Mouse (Mus musculus): Measurements from ENCODE around the gene Zfp580. TPM values are rescaled to one million over a fixed set of nuclear protein-coding genes. Genes with fewer than 3 reads are reported as not detected.

Zfp580 gene
- total RNA-seq, 2 experiments from 2014 or later: 5.5 to 7.9 TPM

DNA sequence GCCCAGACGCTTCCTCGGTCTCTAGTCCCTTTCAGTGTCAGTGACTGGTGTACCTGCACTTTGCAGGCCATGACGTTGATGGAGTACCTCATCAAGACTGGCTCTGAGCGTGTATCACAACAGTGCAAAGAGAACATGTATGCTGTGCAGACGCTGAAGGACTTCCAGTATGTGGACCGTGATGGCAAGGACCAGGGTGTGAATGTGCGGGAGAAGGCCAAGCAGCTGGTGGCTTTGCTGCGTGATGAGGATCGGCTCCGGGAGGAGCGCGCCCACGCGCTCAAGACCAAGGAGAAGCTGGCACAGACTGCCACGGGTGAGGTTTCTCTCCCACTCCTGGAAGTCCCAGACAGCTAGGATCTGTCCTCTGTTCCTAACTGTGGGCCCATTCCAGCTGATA lies 38.5 kb downstream of the Zfp580 start:
- no peak for DNase-seq
- intact Hi-C loops (cut with DNase I): loop anchor here (10.0 kb wide), 2 partner anchors 945 to 1065 kb away; partner anchors contain the start of gene Zfp787

DNA sequence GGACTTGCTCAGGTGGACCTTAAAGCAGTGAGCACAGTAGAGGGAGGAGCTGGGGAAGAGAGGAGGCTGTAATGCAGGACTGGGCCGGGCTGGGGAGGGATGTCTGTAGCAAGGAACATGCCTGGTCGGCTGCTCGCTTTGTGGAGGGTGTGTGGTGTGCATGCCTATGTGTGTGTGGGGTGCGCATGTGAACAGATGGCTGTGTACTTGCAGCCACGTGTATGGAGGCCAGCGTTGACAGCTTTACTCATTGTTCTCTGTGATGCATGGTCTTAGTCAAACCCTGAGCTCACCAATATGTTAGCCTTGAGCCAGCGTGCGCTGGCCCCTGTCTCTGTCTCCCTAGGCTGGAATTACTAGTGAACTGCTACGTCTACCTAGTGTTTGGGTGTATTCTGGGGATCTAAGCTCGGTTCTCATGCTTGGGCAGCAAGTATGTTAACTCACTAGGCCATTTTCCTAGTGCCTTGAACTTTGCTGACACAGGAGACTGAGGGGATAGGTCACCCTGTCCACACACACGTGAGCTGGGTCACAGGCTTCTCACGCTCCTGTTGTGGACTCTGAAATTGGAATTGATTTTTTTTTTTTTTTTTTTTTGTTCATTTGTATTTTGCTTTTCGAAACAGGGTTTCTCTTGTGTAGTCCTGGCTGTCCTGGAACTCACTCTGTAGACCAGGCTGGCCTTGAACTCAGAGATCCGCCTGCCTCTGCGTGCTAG lies 39.8 kb downstream of the Zfp580 start:
- DNase-seq: no peak
- intact Hi-C loops (cut with DNase I): no loop called here

DNA sequence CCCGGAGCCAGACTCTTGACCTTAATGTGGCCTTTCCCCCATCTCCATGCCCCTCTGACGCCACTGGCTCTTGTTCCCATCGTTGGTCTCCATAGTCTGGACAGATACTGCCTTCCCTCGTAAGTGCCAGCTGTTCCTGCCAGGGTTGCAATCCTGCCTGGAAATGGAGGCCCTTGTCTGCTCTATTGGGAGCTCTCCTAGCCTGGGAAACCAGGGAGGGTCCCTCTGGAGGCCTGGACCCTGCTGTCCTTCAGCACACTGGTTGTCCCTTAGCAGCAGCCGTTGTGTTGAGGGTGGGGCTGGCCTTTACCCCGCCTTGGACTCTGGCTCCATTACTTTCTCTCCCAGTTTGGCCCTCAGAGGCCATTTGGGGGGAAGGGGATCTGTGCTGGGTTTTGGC lies 41.0 kb downstream of the Zfp580 start:
- intact Hi-C loops (cut with DNase I): no loop called here
- DNase-seq: no peak

DNA sequence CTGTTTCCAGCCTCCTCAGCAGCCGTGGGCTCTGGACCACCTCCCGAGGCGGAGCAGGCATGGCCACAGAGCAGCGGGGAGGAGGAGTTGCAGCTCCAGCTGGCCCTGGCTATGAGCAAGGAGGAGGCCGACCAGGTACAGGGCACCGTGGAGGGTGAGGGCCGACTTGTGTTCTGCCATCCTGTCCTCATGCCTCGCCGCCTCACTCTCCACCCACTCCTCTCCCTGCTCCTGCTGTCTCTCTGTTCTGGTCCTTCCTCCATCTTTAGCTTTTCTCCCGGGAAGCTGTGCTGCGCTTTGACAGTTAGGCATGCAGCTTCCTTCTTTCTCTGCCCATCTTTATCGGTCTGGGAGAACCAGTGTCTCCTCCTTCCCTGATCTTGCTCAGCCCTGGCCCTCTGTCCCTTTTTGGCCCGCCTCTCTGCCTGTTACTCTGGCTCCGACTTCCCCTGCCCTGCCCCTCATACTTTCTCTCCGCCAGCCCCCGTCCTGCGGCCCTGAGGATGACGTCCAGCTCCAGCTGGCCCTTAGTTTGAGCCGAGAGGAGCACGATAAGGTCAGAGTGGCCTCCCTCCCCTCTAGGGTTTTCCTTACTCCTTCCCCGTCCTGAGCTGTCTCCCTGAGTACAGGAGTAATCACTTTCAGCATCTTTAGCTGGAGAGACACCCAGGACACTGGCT lies 41.6 kb downstream of the Zfp580 start:
- DNase-seq: peak; percentile 27 to 45
- intact Hi-C loops (cut with DNase I): no loop called here

DNA sequence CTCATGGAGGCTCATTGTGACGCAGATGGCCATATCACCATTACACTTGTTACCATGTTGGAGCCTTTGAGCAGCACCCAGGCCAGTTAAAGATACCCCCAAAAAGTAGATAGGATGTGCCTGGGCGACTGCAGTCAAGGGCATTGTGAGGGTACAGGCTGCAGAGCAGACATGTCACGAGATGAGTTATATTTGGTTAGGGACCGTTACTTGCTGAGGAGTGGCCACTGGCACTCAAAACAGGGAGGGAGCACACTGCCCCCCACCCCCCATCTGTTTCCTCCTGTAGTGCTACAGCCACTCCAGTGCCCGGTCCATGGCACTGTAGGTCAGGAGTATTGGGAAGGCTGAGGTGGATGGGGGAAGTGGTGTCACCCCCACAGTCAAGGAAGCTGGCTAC lies 47.4 kb downstream of the Zfp580 start:
- no peak for DNase-seq
- intact Hi-C loops (cut with DNase I): no loop called here

DNA sequence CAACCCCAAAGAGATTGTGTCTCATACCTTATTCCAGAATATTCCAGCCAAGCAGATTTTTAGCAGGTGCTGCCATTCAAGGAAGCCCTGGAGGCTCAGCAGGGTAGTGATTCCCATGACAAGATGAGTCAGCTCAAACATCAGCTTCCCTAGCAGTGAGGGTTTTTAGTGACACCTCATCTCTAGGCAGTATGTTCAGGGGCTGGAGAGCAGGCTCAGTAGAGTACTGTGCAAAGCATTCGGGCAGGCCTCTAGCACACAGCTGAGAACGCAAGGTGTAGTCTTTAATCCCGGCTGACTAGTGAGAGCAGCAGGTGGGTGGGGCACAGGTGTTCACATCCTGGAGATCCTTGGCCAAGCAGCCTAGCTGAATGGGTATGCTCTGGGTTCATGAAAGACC lies 48.5 kb downstream of the Zfp580 start:
- no peak for DNase-seq
- intact Hi-C loops (cut with DNase I): no loop called here

DNA sequence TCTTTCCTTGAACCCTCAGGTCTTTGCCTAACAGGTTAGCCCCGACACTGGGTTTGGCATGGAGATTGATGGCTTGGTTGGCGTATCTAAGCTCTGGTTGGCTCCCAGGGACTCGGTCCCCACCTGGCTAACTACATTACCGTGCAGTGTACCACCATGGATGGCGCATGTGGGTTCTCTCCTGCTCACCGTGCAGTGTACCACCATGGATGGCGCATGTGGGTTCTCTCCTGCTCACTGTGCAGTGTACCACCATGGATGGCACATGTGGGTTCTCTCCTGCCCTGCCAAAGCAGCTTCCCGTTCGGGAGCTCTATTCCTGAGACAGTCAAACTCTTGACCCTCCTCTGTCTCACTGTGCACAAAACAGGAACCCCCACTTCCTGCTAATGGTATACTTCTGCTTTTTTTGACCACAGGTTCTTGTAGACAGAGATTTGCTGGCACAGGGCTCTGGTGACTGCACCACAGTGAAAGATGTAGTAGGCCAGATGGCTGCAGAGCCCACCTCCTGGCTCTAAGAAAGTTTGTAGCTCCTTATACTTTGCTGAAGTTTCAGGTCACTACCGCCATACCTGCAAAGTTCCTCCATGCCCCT lies 49.8 kb downstream of the Zfp580 start:
- no peak for DNase-seq
- intact Hi-C loops (cut with DNase I): no loop called here

DNA sequence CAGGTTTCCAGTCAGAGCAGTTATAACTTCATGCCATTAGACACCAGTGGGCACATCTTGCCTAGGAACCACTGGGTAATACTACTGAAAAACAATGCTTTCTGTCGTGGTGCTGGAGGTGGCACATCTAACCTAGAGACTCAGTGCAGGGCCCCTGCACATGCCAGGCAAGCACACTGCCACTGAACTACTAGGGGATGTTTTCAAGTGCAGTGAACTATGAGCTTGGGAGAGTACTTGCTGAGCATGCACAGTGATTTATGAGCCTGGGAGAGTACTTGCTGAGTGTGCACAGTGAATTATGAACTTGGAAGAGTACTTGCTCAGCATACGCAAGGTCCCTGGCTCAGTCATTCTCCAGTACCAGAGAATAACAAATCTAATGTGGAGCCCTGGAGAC lies 51.2 kb downstream of the Zfp580 start:
- intact Hi-C loops (cut with DNase I): no loop called here
- no peak for DNase-seq

Other genes starting within 250 kb of the Zfp580 start
- 100 to 1,000 TPM in 1 of 2 experiments, 10 to 100 TPM in 1; 97.9 to 112 TPM for gene Ube2s, start 238.9 kb upstream of the Zfp580 start, total RNA-seq (2021)
- gene Shisa7, start 206.8 kb upstream of the Zfp580 start, total RNA-seq (2021): under 1 TPM in 1 of 2 experiments, not detected in 1; 0.05 TPM
- gene Isoc2b, start 181.3 kb upstream of the Zfp580 start, total RNA-seq (2021): 1 to 10 TPM; 3.1 to 4.2 TPM
- gene Isoc2a, start 174.4 kb upstream of the Zfp580 start, total RNA-seq (2021): 10 to 100 TPM; 22.9 to 27.0 TPM
- gene Gm36210, start 145.0 kb upstream of the Zfp580 start, total RNA-seq (2021): not detected
- gene Zfp628, start 136.3 kb upstream of the Zfp580 start, total RNA-seq (2021): 1 to 10 TPM; 9.4 to 9.6 TPM
- 1 to 10 TPM; 5.9 to 6.1 TPM for gene Nat14, start 129.5 kb upstream of the Zfp580 start, total RNA-seq (2021)
- gene Ssc5d, start 125.8 kb upstream of the Zfp580 start, total RNA-seq (2021): 1 to 10 TPM; 7.8 TPM
- gene Sbk2, start 87.1 kb upstream of the Zfp580 start, total RNA-seq (2021): 10 to 100 TPM in 1 of 2 experiments, 1 to 10 TPM in 1; 4.2 to 11.6 TPM
- 10 to 100 TPM; 14.9 to 37.3 TPM for gene Sbk3, start 80.4 kb upstream of the Zfp580 start, total RNA-seq (2021)
- gene Zfp579, start 55.4 kb upstream of the Zfp580 start, total RNA-seq (2021): 10 to 100 TPM; 14.3 to 18.1 TPM
- gene Zfp524, start 37.1 kb upstream of the Zfp580 start, total RNA-seq (2021): 1 to 10 TPM; 8.1 to 8.6 TPM
- gene Fiz1, start 36.8 kb upstream of the Zfp580 start, total RNA-seq (2021): 10 to 100 TPM; 17.0 to 20.2 TPM
- gene Gm44973, start 36.0 kb upstream of the Zfp580 start, total RNA-seq (2021): not detected
- 10 to 100 TPM; 18.2 to 19.9 TPM for gene Zfp865, start 31.2 kb upstream of the Zfp580 start, total RNA-seq (2021)
- under 1 TPM; 0.17 TPM for gene Ccdc106, start 31.0 kb upstream of the Zfp580 start, total RNA-seq (2021)
- gene 4632433K11Rik, start 17.4 kb upstream of the Zfp580 start, total RNA-seq (2021): not detected
- 1 to 10 TPM; 5.0 to 6.6 TPM for gene Zfp784, start 13.1 kb upstream of the Zfp580 start, total RNA-seq (2021)
- 10 to 100 TPM; 85.6 to 94.1 TPM for gene U2af2, start 10.6 kb downstream of the Zfp580 start, total RNA-seq (2021)
- 100 to 1,000 TPM; 181 TPM for gene Epn1, start 28.7 kb downstream of the Zfp580 start, total RNA-seq (2021)
- not detected for gene Rfpl4, start 65.4 kb downstream of the Zfp580 start, total RNA-seq (2021)
- gene Rasl2-9, start 74.4 kb downstream of the Zfp580 start, total RNA-seq (2021): 1 to 10 TPM; 5.3 to 5.8 TPM
- not detected for gene Vmn1r55, start 98.1 kb downstream of the Zfp580 start, total RNA-seq (2021)
- gene Vmn1r56, start 145.2 kb downstream of the Zfp580 start, total RNA-seq (2021): not detected
- gene Vmn1r57, start 167.0 kb downstream of the Zfp580 start, total RNA-seq (2021): not detected

Measured in heart, postnatal 14 days (tissue).